Mouse (Mus musculus) heart, postnatal 0 days (tissue): ENCODE results near the gene Col8a1. TPM values are rescaled to one million over a fixed set of nuclear protein-coding genes. Genes with fewer than 3 reads are reported as not detected.

Source experiments
- ATAC-seq: fragments of 200-750 bp; cut with Nextera tagmentation; 2 replicates; pipeline ENCODE4 v1.8.0; 2017; ENCODE audit warnings: low read depth, moderate number of reproducible peaks, moderate library complexity; ENCODE audit not compliant: insufficient read depth
- DNase-seq: peaks from one replicate; pipeline ENCODE4 v3.0.0-alpha.2; 2016; ENCODE audit warnings: low spot score
- H3K27ac ChIP-seq: fragments of 300-500 bp; sonication (generic); 2 replicates; pipeline ENCODE4 v1.5.1; 2014; ENCODE audit warnings: low read depth, mild to moderate bottlenecking
- H3K27me3 ChIP-seq: fragments of 300-500 bp; sonication (generic); 2 replicates; pipeline ENCODE4 v1.6.1; 2014; ENCODE audit warnings: low read length, mixed read lengths; ENCODE audit not compliant: control insufficient read depth, insufficient read depth
- H3K36me3 ChIP-seq: fragments of 300-500 bp; sonication (generic); replicated peaks from 2 replicates; pipeline ENCODE4 v1.6.1; 2014; ENCODE audit warnings: low read length, mixed read lengths; ENCODE audit not compliant: control insufficient read depth, insufficient read depth
- H3K4me1 ChIP-seq: fragments of 300-500 bp; sonication (generic); 2 replicates; pipeline ENCODE4 v1.6.1; 2014; ENCODE audit warnings: antibody characterized with exemption; ENCODE audit not compliant: control insufficient read depth, insufficient read depth
- H3K4me2 ChIP-seq: fragments of 300-500 bp; sonication (generic); 2 replicates; pipeline ENCODE4 v1.6.1; 2014; ENCODE audit warnings: low read depth, mild to moderate bottlenecking, low read length, moderate library complexity
- H3K4me3 ChIP-seq: fragments of 300-500 bp; sonication (generic); 2 replicates; pipeline ENCODE4 v1.5.1; 2014; ENCODE audit warnings: low read depth, low read length
- H3K9ac ChIP-seq: fragments of 300-500 bp; sonication (generic); replicated peaks from 2 replicates; pipeline ENCODE4 v1.6.1; 2014; ENCODE audit warnings: low read depth, low read length, mixed read lengths
- H3K9me3 ChIP-seq: fragments of 300-500 bp; sonication (generic); replicated peaks from 2 replicates; pipeline ENCODE4 v1.6.1; 2016; ENCODE audit warnings: low read length; ENCODE audit not compliant: control insufficient read depth
- CTCF ChIP-seq: IDR thresholded peaks from 2 replicates; pipeline ENCODE4 v1.5.1; 2016; ENCODE audit warnings: antibody characterized with exemption, control low read depth, low read depth
- EP300 ChIP-seq: IDR thresholded peaks from 2 replicates; pipeline ENCODE4 v1.6.1; 2016; ENCODE audit warnings: antibody characterized with exemption, low read depth
- WGBS: fragments of 180-500 bp; shearing (Covaris S2); extraction: QIAGEN DNeasy Blood & Tissue Kit; methylation state at CpG from one replicate; pipeline ENCODE4 v1.1.7; 2014; 5-methylcytosine and 5-hydroxymethylcytosine counted together
- polyA plus RNA-seq: library from polyadenylated mRNA; unstranded; fragments of >200 nt; fragmentation: Nextera tagmentation; extraction: Ambion mirVana; gene quantifications from 2 replicates; pipeline ENCODE4 v1.2.1, GENCODE M21; 2015
- total RNA-seq: library from RNA; depleted of rRNA; stranded (reverse); fragments of >200 nt; gene quantifications from 2 replicates; pipeline ENCODE4 v1.2.3, GENCODE M21; 2014; ENCODE audit warnings: low replicate concordance; rRNA removed

The Col8a1 gene
- total and polyA plus RNA-seq, 2 experiments from 2014 or later, result 1.4 to 2.7 TPM

DNA sequence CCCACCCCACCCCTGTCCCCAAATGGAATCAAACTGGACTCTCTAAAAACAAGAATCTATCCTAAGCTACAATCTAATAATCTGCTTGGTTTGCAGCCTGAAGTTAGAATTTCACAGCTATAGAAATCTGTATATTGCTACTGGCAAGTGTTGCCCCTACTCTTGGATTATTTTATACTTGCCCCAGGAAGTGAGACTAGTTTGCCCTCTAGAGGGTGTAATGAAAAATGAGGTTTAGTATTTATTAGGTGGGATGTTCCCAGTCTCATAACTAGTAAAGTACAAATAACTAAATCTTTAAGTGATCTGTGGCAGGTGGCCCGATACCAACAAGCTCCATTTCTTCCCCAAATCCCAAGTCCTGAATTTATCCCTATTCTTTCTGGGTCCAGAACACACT lies 177.0 kb downstream of the Col8a1 start:
- Histone ChIP-seq H3K9ac (no peak overlapping the region), H3K4me2 (no peak overlapping the region), H3K27me3 (no peaks in the 10 kb centered on the region), H3K4me3 (no peak overlapping the region), H3K36me3 (peaks cover 6% of the 10 kb centered on the region), H3K9me3 (no peaks in the 10 kb centered on the region), H3K4me1 (no peaks in the 10 kb centered on the region), H3K27ac (no peak overlapping the region)
- DNase-seq (no peak), ATAC-seq (no peak)
- TF ChIP-seq EP300 (no peak), CTCF (peak; percentile 53)
- WGBS, result 84% methylated on average over 1 of the region's 1 CpGs

DNA sequence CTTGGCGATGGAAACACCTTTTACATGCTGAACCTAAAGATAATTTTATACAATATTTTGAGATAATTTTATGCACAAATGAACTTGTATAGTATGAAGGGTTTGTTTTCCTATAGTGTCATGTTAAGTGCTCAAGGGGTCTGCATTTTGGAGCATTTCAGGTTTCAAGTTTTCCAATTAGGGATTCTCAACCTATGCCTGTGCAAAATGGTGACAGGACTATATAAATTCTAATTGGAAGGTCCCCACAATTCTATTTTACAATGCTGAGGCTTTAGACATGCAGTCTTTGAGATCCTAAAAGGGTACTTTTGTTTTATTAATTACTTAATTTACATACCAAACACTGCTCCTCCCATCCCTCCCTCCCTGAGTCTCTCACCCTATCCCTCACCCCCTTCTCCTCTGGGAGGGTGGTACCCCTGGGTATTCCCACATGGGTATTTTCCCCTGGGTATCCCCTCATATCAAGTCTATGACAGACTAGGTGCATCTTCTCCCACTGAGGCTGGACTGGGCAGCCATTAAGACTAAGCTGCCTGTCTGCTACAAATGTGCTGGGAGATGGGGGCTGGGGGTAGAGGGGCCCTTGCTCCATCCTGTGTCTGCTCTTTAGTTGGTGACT lies 178.7 kb downstream of the Col8a1 start:
- 90% methylated on average over 1 of the region's 1 CpGs for WGBS

More for the DNA sequence above, 178.7 kb downstream of the Col8a1 start:
- Histone ChIP-seq H3K36me3 (peaks cover 22% of the 10 kb centered on the region), H3K27ac (no peak overlapping the region), H3K9ac (no peak overlapping the region), H3K4me2 (no peak overlapping the region), H3K4me3 (no peak overlapping the region), H3K9me3 (no peaks in the 10 kb centered on the region), H3K27me3 (no peaks in the 10 kb centered on the region), H3K4me1 (peaks cover 4% of the 10 kb centered on the region; the same call in 1 of the 2 replicates)
- ATAC-seq (no peak), DNase-seq (no peak)
- TF ChIP-seq CTCF (no peak), EP300 (no peak)

Other genes with a start within 250 kb of the Col8a1 start
- gene Cmss1, start 147.9 kb downstream of the Col8a1 start, total RNA-seq, result 7.0 and 17.0 TPM in 2 replicates
- 50.3 and 56.6 TPM in 2 replicates for gene Cmss1, start 147.9 kb downstream of the Col8a1 start, polyA plus RNA-seq